In genomic region chr7:29742258-29742657, GRCm38 (mm10) we compare ENCODE assay signal across 33 mouse cellular contexts. TPM values are rescaled to one million over a fixed set of nuclear protein-coding genes. Genes with fewer than 3 reads are reported as not detected.
"Had no signal": no experiment of that assay in that cellular context is flagged by ENCODE, and none has a peak within 500 bp of the region (broad histone marks: within the 10 kb centered on the region; RNA-seq: fewer than 3 reads in every experiment).

No protein-coding gene starts in this region.

- H3K36me3 ChIP-seq: embryonic facial prominence, embryonic 10.5 days; embryonic facial prominence, embryonic 12.5 days; embryonic facial prominence, embryonic 13.5 days; embryonic facial prominence, embryonic 15.5 days; forebrain, embryonic 10.5 days; forebrain, embryonic 12.5 days; forebrain, embryonic 15.5 days had no signal

- H3K4me2 ChIP-seq: embryonic facial prominence, embryonic 12.5 days; embryonic facial prominence, embryonic 13.5 days; embryonic facial prominence, embryonic 15.5 days; forebrain, embryonic 12.5 days; forebrain, embryonic 13.5 days; forebrain, embryonic 15.5 days had no signal

- H3K27me3 ChIP-seq: embryonic facial prominence, embryonic 12.5 days; embryonic facial prominence, embryonic 13.5 days; embryonic facial prominence, embryonic 15.5 days; forebrain, embryonic 12.5 days; forebrain, embryonic 13.5 days; forebrain, embryonic 15.5 days had no signal

- H3K27ac ChIP-seq: embryonic facial prominence, embryonic 10.5 days; embryonic facial prominence, embryonic 12.5 days; embryonic facial prominence, embryonic 13.5 days; embryonic facial prominence, embryonic 15.5 days; forebrain, embryonic 10.5 days; forebrain, embryonic 12.5 days; forebrain, embryonic 13.5 days; forebrain, embryonic 15.5 days; gastrocnemius, adult 2 months had no signal

- H3K4me1 ChIP-seq: embryonic facial prominence, embryonic 10.5 days; embryonic facial prominence, embryonic 12.5 days; embryonic facial prominence, embryonic 13.5 days; embryonic facial prominence, embryonic 15.5 days; forebrain, embryonic 10.5 days; forebrain, embryonic 12.5 days; forebrain, embryonic 13.5 days; forebrain, embryonic 15.5 days had no signal

- H3K4me3 ChIP-seq: embryonic facial prominence, embryonic 10.5 days; embryonic facial prominence, embryonic 12.5 days; embryonic facial prominence, embryonic 13.5 days; embryonic facial prominence, embryonic 15.5 days; erythroblast, embryonic 14.5 days; forebrain, embryonic 10.5 days; forebrain, embryonic 12.5 days; forebrain, embryonic 13.5 days; forebrain, embryonic 15.5 days; gastrocnemius, adult 2 months had no signal

- DNase-seq: cerebellum, adult 18-20 months; cerebellum, adult 2 months; cerebellum, adult 8-10 months; cerebellum, adult 9-10 months; cerebellum, adult 9-11 months; cerebellum, postnatal 10 days; cerebellum, postnatal 14 days; cerebellum, postnatal 25 days; cerebellum, postnatal 36 days; embryo, embryonic 11 days; forebrain, postnatal 0 days; gastrocnemius, adult 2 months; gastrocnemius, postnatal 10 days; gastrocnemius, postnatal 14 days; gastrocnemius, postnatal 25 days; gastrocnemius, postnatal 36 days had no signal

- H3K9me3 ChIP-seq: embryonic facial prominence, embryonic 10.5 days; embryonic facial prominence, embryonic 12.5 days; embryonic facial prominence, embryonic 13.5 days; embryonic facial prominence, embryonic 15.5 days; forebrain, embryonic 12.5 days; forebrain, embryonic 13.5 days; forebrain, embryonic 15.5 days had no signal

- H3K9ac ChIP-seq: embryonic facial prominence, embryonic 12.5 days; embryonic facial prominence, embryonic 13.5 days; embryonic facial prominence, embryonic 15.5 days; forebrain, embryonic 12.5 days; forebrain, embryonic 13.5 days; forebrain, embryonic 15.5 days; forebrain, postnatal 0 days had no signal

- ATAC-seq: forebrain, embryonic 13.5 days; forebrain, embryonic 14.5 days; forebrain, embryonic 15.5 days; forebrain, embryonic 16.5 days; forebrain, postnatal 0 days had no signal

RNA-seq across cellular contexts. Expression of gene Catsperg2, which starts 15.4 kb away (rescaled TPM):
- total RNA-seq: common myeloid progenitor, adult 5-6 weeks; gastrocnemius, adult 18-20 months; gastrocnemius, adult 2 months; gastrocnemius, adult 8-10 months; gastrocnemius, postnatal 10 days; gastrocnemius, postnatal 14 days; gastrocnemius, postnatal 25 days; gastrocnemius, postnatal 36 days; granulocyte monocyte progenitor cell, adult 5-6 weeks had no signal
- polyA plus RNA-seq: cerebellum, adult 2 months; embryonic facial prominence, embryonic 10.5 days; embryonic facial prominence, embryonic 11.5 days; embryonic facial prominence, embryonic 12.5 days; embryonic facial prominence, embryonic 13.5 days; embryonic facial prominence, embryonic 14.5 days; embryonic facial prominence, embryonic 15.5 days; erythroblast, embryonic 14.5 days; forebrain, embryonic 10.5 days had no signal
